Mouse (Mus musculus) megakaryocyte, embryonic 14.5 days (primary cell): Measurements from ENCODE around the gene Tnfsf12.

Experiments used
- FLI1 ChIP-seq: IDR thresholded peaks from 2 replicates; pipeline ENCODE4 v1.6.1; 2012; ENCODE audit warnings: low read length, inconsistent platforms, mixed read lengths
- GATA1 ChIP-seq: IDR thresholded peaks from 3 replicates; pipeline ENCODE4 v1.6.1; 2012; ENCODE audit warnings: mixed read lengths, low read length, inconsistent platforms, borderline replicate concordance

DNA sequence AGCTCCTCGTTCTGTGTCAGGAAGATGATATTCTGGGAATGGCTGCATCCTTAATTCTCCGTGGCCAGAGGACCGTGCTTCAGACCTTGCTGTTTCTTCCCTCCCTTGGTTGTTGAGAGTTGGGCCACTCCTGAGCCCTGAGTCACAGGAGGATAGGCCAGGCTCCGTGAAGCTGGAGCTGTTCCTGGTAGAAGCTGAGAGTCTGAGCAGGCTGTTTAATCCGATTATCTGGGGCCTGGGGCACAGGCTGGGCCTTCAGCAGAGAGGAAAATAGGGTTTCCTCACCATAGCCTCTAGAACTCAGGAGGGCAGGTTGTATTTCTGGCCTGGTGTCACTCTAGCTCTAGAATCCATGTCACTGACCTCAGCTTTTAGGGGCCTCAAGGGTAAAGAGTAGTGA lies 42.2 kb downstream of the Tnfsf12 start:
- TF ChIP-seq GATA1: no peak
- TF ChIP-seq FLI1: no peak
